Mouse (Mus musculus) CH12.LX (cell line): ENCODE results near the gene 1700010B08Rik.

ENCODE experiments used
- CTCF ChIP-seq, 2 experiments: IDR thresholded peaks in 1 of 2; conservative IDR thresholded peaks in 1 of 2; 2 replicates each; pipeline ENCODE4 v1.5.1; 2011 to 2012; ENCODE audit warnings: low read depth in 2 of 2, low read length in 2 of 2, improper control_type of control experiment in 1 of 2, inconsistent platforms in 1 of 2, mild to moderate bottlenecking in 1 of 2, moderate library complexity in 1 of 2
- EP300 ChIP-seq: IDR thresholded peaks from 2 replicates; pipeline ENCODE4 v1.6.1; 2011; ENCODE audit warnings: low read length, improper control_type of control experiment
- ETS1 ChIP-seq: conservative IDR thresholded peaks from 2 replicates; pipeline ENCODE4 v1.6.1; 2012; ENCODE audit warnings: low read depth, mild to moderate bottlenecking, inconsistent platforms, low read length, improper control_type of control experiment, moderate library complexity
- GABPA ChIP-seq: IDR thresholded peaks from 2 replicates; pipeline ENCODE4 v1.6.1; 2012; ENCODE audit warnings: low read depth, low read length, improper control_type of control experiment, inconsistent platforms; ENCODE audit not compliant: insufficient replicate concordance
- MAX ChIP-seq: IDR thresholded peaks from 2 replicates; pipeline ENCODE4 v1.6.1; 2011; ENCODE audit warnings: low read length, improper control_type of control experiment
- MAZ ChIP-seq: IDR thresholded peaks from 2 replicates; pipeline ENCODE4 v1.6.1; 2012; ENCODE audit warnings: low read depth, mild to moderate bottlenecking, inconsistent platforms, low read length, improper control_type of control experiment, moderate library complexity
- PAX5 ChIP-seq: IDR thresholded peaks from 2 replicates; pipeline ENCODE4 v1.6.1; 2012; ENCODE audit warnings: low read length, inconsistent platforms, mixed read lengths
- POLR2A ChIP-seq: IDR thresholded peaks from 2 replicates; pipeline ENCODE4 v1.6.1; 2011; ENCODE audit warnings: low read depth, mild to moderate bottlenecking, improper control_type of control experiment, low read length
- POLR2AphosphoS2 ChIP-seq: IDR thresholded peaks from 2 replicates; pipeline ENCODE4 v1.6.1; 2011; ENCODE audit warnings: low read depth, low read length, improper control_type of control experiment
- RCOR1 ChIP-seq: conservative IDR thresholded peaks from 2 replicates; pipeline ENCODE4 v1.6.1; 2012; ENCODE audit warnings: low read depth, mild to moderate bottlenecking, inconsistent platforms, low read length, improper control_type of control experiment
- TCF12 ChIP-seq: IDR thresholded peaks from 2 replicates; pipeline ENCODE4 v1.6.1; 2014; ENCODE audit warnings: low read depth, mild to moderate bottlenecking, inconsistent platforms, low read length, improper control_type of control experiment
- USF1 ChIP-seq: IDR thresholded peaks from 2 replicates; pipeline ENCODE4 v1.6.1; 2014; ENCODE audit warnings: low read depth, mild to moderate bottlenecking, inconsistent platforms, low read length, improper control_type of control experiment
- ZC3H11A ChIP-seq: IDR thresholded peaks from 2 replicates; pipeline ENCODE4 v1.6.1; 2012; ENCODE audit warnings: low read depth, mild to moderate bottlenecking, inconsistent platforms, low read length, improper control_type of control experiment

DNA sequence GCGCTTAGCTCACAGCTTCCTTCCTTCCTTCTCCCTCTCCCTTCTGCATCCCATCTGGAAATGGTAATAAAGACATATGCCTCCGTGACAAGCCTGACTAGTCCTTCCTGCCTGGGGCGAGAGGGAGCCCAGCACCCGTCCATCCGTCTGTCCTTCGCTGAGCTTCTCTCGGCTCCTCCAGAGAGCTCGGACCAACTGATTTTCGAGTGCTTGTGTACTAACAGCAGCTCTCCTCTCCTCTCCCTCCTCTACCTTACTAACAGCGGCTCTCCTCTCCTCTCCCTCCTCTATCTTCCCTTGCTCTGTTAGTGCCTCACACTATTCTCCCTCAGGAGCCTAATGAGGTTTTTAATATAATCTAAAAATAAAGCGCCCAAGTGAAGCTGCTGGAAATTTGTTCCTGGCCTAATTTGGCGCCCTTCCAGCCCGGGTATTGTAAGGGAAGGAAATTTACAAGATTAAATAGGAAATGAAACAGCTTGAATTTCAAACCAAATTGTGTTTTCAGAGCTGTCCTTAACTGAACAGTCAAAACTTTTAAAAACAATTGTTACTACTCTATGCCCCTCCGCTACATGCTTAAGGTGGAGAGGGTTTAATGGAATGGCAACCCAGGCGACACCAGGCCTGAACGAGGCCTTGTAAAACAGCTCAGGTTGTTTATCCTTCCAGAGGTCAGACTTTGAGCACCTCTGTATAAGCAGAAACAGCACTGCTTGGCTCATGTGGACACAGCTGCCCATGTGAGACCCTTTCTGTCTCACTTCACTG lies 16.9 kb upstream of the 1700010B08Rik start:
- TF ChIP-seq POLR2A (no peak), POLR2AphosphoS2 (no peak), GABPA (no peak), USF1 (no peak), CTCF (conservative IDR thresholded peaks at IDR 0.05 in 1 of 2, IDR thresholded peaks at IDR 0.05 in 1 of 2; ENCODE audit: low read depth in 2 of 2, low read length in 2 of 2) (no peak), PAX5 (no peak), MAZ (no peak), RCOR1 (no peak), EP300 (no peak), MAX (no peak), TCF12 (no peak), ZC3H11A (no peak), ETS1 (no peak)
